In the genomic region with DNA sequence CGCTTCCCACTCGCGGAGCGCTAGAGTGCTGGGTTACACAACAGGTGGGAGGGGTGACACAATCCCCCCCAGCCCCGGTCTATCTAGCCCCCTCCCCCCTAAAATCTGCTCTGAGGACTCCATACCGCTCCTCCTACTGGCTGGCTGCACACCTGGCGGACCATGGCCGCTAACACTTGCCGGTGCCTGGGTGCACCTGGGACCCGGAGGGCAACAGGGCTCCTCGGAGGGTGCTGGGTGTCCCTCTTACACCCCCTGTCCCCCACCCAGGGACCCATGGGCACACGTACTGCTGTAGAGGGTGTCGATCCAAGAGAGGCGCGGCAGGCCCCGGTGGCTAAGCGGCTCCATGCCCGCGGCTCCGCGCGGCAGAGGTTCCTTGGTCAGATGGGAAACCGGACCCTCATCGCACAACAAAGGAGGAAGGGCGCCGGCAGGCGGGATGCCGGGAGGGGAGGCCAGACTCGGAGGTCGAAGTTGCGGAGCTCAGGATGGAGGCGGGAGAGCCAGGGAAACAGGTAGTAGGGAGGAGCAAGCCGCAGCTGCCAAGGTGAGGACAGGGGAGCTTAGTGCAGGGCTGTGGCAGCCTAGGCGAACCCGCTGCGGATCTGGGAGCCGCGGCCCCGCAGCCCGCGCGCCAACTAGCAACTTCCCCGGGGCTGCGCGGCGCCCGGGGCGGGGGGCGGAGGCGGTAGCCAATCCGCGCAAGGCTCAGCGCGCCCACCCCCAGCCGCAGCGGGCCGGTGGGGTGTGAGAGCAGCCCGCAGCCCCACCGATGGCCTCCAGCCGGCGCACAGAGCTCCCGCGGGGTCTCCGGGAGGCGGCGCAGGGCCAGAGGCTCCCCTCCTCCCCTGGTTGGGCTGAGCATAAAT, we compare ENCODE assay signal across 8 mouse cellular contexts. TPM values are rescaled to one million over a fixed set of nuclear protein-coding genes. Genes with fewer than 3 reads are reported as not detected.
DNase-seq lines count a peak whose midpoint lies in the region; ATAC-seq and TF ChIP-seq lines count a peak whose summit lies in the region.

No protein-coding gene starts in this region.

- no peaks in the 10 kb centered on the region for H3K27me3 ChIP-seq in lung, embryonic 14.5 days (ENCODE audit: insufficient read depth, low read length)
- H3K27me3 ChIP-seq in lung, postnatal 0 days (replicated peaks; ENCODE audit: insufficient read depth, low read length) = peaks cover 12% of the 10 kb centered on the region; the same call in 1 of the 2 replicates

- TF ChIP-seq CTCF in lung, embryonic 14.5 days (IDR thresholded peaks at IDR 0.05; ENCODE audit: low read depth) = peak; percentile 18
- no peak; the same call in 1 of the 2 replicates for TF ChIP-seq CTCF in lung, postnatal 0 days (IDR thresholded peaks at IDR 0.05)

- H3K4me3 ChIP-seq in lung, embryonic 14.5 days (ENCODE audit: low read depth, low read length) = peak overlapping the region; percentile 59
- peak overlapping the region; percentile 41 for H3K4me3 ChIP-seq in lung, postnatal 0 days (ENCODE audit: low read depth, low read length)

- no peaks in the 10 kb centered on the region for H3K9me3 ChIP-seq in lung, embryonic 14.5 days (ENCODE audit: low read depth, low read length)
- no peaks in the 10 kb centered on the region; the same call in 1 of the 2 replicates for H3K9me3 ChIP-seq in lung, postnatal 0 days (ENCODE audit: low read length)

- H3K36me3 ChIP-seq in lung, embryonic 14.5 days (ENCODE audit: insufficient read depth) = no peaks in the 10 kb centered on the region
- H3K36me3 ChIP-seq in lung, postnatal 0 days (ENCODE audit: insufficient read depth, low read length) = no peaks in the 10 kb centered on the region

- no peak overlapping the region; the same call in 1 of the 2 replicates for H3K27ac ChIP-seq in lung, embryonic 14.5 days (ENCODE audit: low read depth)
- no peak overlapping the region for H3K27ac ChIP-seq in lung, postnatal 0 days (ENCODE audit: low read length)

- ATAC-seq in lung, embryonic 14.5 days (ENCODE audit: insufficient read depth) = peak; percentile 89
- ATAC-seq in lung, postnatal 0 days = peak; percentile 46
- no peak for ATAC-seq in monocyte, adult 5-6 weeks (replicated peaks; ENCODE audit: insufficient number of reproducible peaks, low FRiP score, low TSS enrichment, poor library complexity, severe bottlenecking)

- peak overlapping the region; percentile 66 for H3K9ac ChIP-seq in lung, embryonic 14.5 days
- no peak overlapping the region; the same call in 1 of the 2 replicates for H3K9ac ChIP-seq in lung, postnatal 0 days (replicated peaks; ENCODE audit: low read depth)

- WGBS in lung, embryonic 14.5 days = under 1% methylated on average over 62 of the region's 66 CpGs
- WGBS in lung, postnatal 0 days = 4% methylated on average over 46 of the region's 66 CpGs

- peak overlapping the region; percentile 85 for H3K4me2 ChIP-seq in lung, embryonic 14.5 days
- H3K4me2 ChIP-seq in lung, postnatal 0 days (replicated peaks; ENCODE audit: low read depth, low read length) = peak overlapping the region; percentile 88

- no peak for TF ChIP-seq EP300 in lung, postnatal 0 days (IDR thresholded peaks at IDR 0.05)

- no peaks in the 10 kb centered on the region for H3K4me1 ChIP-seq in lung, embryonic 14.5 days (ENCODE audit: insufficient read depth)
- 0 out of 2 replicates have a peak, but pooled peaks cover 3% of the 10 kb centered on the region for H3K4me1 ChIP-seq in lung, postnatal 0 days (ENCODE audit: insufficient read depth, low read depth, low read length)

- DNase-seq in lung, embryonic 14.5 days = peak; percentile 81
- DNase-seq in lung, postnatal 14 days = no peak
- DNase-seq in cerebellum, postnatal 14 days = peak; percentile 42 to 50
- peak; percentile 45 to 54 for DNase-seq in frontal cortex, postnatal 14 days (ENCODE audit: low spot score in 2 of 2)
- peak; percentile 68 to 80 for DNase-seq in kidney, postnatal 4 days
- peak; percentile 10 for DNase-seq in lung, postnatal 0 days (ENCODE audit: low spot score)
- peak; percentile 70 for DNase-seq in right cerebral cortex, postnatal 4 days

RNA-seq across cellular contexts. Expression of a gene that starts 51.1 kb away (rescaled TPM):
- polyA plus RNA-seq in lung, embryonic 14.5 days (2014; fragmentation: Nextera tagmentation; extraction: Ambion mirVana) = 32.9 and 39.2 TPM in 2 replicates
- 16.6 and 17.2 TPM in 2 replicates for polyA plus RNA-seq in lung, postnatal 0 days (2015; fragmentation: Nextera tagmentation; extraction: Ambion mirVana)
- 129 to 139 TPM (median 130 TPM) in 3 replicates for total RNA-seq in monocyte, adult 5-6 weeks (2017)
